Mouse (Mus musculus): ENCODE measurements around the gene Zdhhc14. TPM values are rescaled to one million over a fixed set of nuclear protein-coding genes. Genes with fewer than 3 reads are reported as not detected.
A peak's percentile ranks its signal among the peaks of the same experiment; 100 is the strongest.

Zdhhc14 gene
- polyA plus RNA-seq, 1 experiment from 2014 or later, result 0.60 TPM

- Histone ChIP-seq H3K9me3 (ENCODE audit: control insufficient read depth, low read length) (no peaks in the 10 kb centered on the region), H3K9ac (ENCODE audit: low read length) (no peak overlapping the region), H3K27me3 (ENCODE audit: control insufficient read depth, insufficient read depth, low read depth, low read length) (no peaks in the 10 kb centered on the region), H3K27ac (ENCODE audit: low read length) (no peak overlapping the region), H3K4me2 (ENCODE audit: low read depth, low read length) (no peak overlapping the region), H3K36me3 (ENCODE audit: control insufficient read depth, insufficient read depth, low read length) (no peaks in the 10 kb centered on the region), H3K4me1 (replicated peaks; ENCODE audit: control insufficient read depth, insufficient read depth, low read length) (no peaks in the 10 kb centered on the region), H3K4me3 (ENCODE audit: low read length) (no peak overlapping the region)
- WGBS, result 43% methylated on average over 4 of the region's 4 CpGs
- no peak for ATAC-seq (ENCODE audit: low read depth)
Observed at GRCm38 (mm10) chr17:5483456-5483855, 8.9 kb upstream of the Zdhhc14 start.

- Histone ChIP-seq H3K4me2 (ENCODE audit: low read depth, low read length) (no peak overlapping the region), H3K27me3 (ENCODE audit: control insufficient read depth, insufficient read depth, low read depth, low read length) (no peaks in the 10 kb centered on the region), H3K9me3 (ENCODE audit: control insufficient read depth, low read length) (no peaks in the 10 kb centered on the region), H3K9ac (ENCODE audit: low read length) (no peak overlapping the region), H3K4me3 (ENCODE audit: low read length) (no peak overlapping the region), H3K27ac (ENCODE audit: low read length) (no peak overlapping the region), H3K4me1 (replicated peaks; ENCODE audit: control insufficient read depth, insufficient read depth, low read length) (no peaks in the 10 kb centered on the region), H3K36me3 (ENCODE audit: control insufficient read depth, insufficient read depth, low read length) (no peaks in the 10 kb centered on the region)
- ATAC-seq (ENCODE audit: low read depth), result no peak
- WGBS, result 97% methylated on average over 1 of the region's 1 CpGs
Observed at GRCm38 (mm10) chr17:5484663-5485062, 7.7 kb upstream of the Zdhhc14 start.

- 46% methylated on average over 9 of the region's 9 CpGs for WGBS
- Histone ChIP-seq H3K4me3 (ENCODE audit: low read length) (no peak overlapping the region), H3K4me2 (ENCODE audit: low read depth, low read length) (no peak overlapping the region), H3K9me3 (ENCODE audit: control insufficient read depth, low read length) (no peaks in the 10 kb centered on the region), H3K27me3 (ENCODE audit: control insufficient read depth, insufficient read depth, low read depth, low read length) (no peaks in the 10 kb centered on the region; the same call in 1 of the 2 replicates), H3K9ac (ENCODE audit: low read length) (no peak overlapping the region), H3K27ac (ENCODE audit: low read length) (no peak overlapping the region), H3K36me3 (ENCODE audit: control insufficient read depth, insufficient read depth, low read length) (no peaks in the 10 kb centered on the region), H3K4me1 (replicated peaks; ENCODE audit: control insufficient read depth, insufficient read depth, low read length) (no peaks in the 10 kb centered on the region; the same call in none of the 2 replicates)
- ATAC-seq (ENCODE audit: low read depth), result no peak
Observed at GRCm38 (mm10) chr17:5488156-5488555, 4.2 kb upstream of the Zdhhc14 start.

DNA sequence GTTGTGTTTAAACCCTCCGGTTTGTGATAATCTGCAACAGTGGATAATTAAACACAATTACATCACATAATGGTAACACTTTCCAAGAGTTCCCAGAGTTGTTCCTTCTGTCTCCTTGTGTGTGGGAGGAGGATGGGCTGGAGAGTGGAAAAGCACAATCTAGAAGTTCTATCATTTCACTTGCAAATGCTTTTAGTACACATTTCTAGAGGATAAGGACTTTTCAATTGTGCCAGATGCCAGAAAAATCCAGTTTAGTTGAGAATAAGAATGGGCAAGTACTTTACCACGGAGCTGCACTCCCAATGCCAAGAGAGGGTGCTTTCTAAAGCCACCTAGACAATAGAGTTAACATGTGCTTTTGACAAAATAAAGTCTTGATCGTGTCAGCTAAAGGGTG lies 2.0 kb upstream of the Zdhhc14 start:
- Histone ChIP-seq H3K4me2 (ENCODE audit: low read depth, low read length) (no peak overlapping the region), H3K4me3 (ENCODE audit: low read length) (no peak overlapping the region), H3K27me3 (ENCODE audit: control insufficient read depth, insufficient read depth, low read depth, low read length) (peaks cover 13% of the 10 kb centered on the region), H3K9me3 (ENCODE audit: control insufficient read depth, low read length) (no peaks in the 10 kb centered on the region), H3K27ac (ENCODE audit: low read length) (no peak overlapping the region), H3K9ac (ENCODE audit: low read length) (no peak overlapping the region), H3K36me3 (ENCODE audit: control insufficient read depth, insufficient read depth, low read length) (no peaks in the 10 kb centered on the region), H3K4me1 (replicated peaks; ENCODE audit: control insufficient read depth, insufficient read depth, low read length) (peaks cover 4% of the 10 kb centered on the region)
- 75% methylated on average over 3 of the region's 3 CpGs for WGBS
- ATAC-seq (ENCODE audit: low read depth), result no peak

GRCm38 (mm10) chr17:5491031-5491800 lies 1.1 kb upstream of the Zdhhc14 start:
- Histone ChIP-seq H3K27ac (ENCODE audit: low read length) (peak overlapping the region; percentile 53), H3K36me3 (ENCODE audit: control insufficient read depth, insufficient read depth, low read length) (no peaks in the 10 kb centered on the region), H3K9me3 (ENCODE audit: control insufficient read depth, low read length) (0 out of 2 replicates have a peak, but pooled peaks cover 2% of the 10 kb centered on the region), H3K9ac (ENCODE audit: low read length) (peak overlapping the region; percentile 66), H3K4me1 (replicated peaks; ENCODE audit: control insufficient read depth, insufficient read depth, low read length) (peaks cover 4% of the 10 kb centered on the region), H3K27me3 (ENCODE audit: control insufficient read depth, insufficient read depth, low read depth, low read length) (peaks cover 15% of the 10 kb centered on the region), H3K4me2 (ENCODE audit: low read depth, low read length) (peak overlapping the region; percentile 100), H3K4me3 (ENCODE audit: low read length) (peak overlapping the region; percentile 63)
- under 1% methylated on average over 29 of the region's 29 CpGs for WGBS
- peak; percentile 92 for ATAC-seq (ENCODE audit: low read depth)

DNA sequence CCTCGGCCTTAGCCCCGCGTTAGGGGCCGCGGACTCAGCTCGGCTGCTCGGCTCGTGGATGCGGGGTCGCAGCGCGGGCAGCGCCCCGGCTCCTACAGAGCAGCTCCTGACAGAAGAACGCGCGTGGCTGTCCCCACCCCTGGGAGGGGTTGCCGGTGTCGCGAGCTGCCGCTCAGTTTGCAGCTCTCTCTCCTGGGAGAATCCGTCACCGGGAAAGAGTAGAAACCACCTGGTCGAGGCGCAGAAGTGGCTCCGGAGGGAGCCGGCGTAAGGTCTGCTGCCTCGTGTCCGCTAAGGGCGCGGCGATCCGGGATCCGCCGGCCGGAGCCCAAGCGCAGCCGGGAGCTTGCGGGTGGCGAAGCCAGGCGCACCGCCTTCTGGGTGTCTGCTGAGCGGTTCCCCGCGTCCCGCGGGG lies 396 bp downstream of the Zdhhc14 start:
- Histone ChIP-seq H3K27me3 (ENCODE audit: control insufficient read depth, insufficient read depth, low read depth, low read length) (peaks cover 15% of the 10 kb centered on the region), H3K4me3 (ENCODE audit: low read length) (peak overlapping the region; percentile 63), H3K27ac (ENCODE audit: low read length) (peak overlapping the region; percentile 15; the same call in 1 of the 2 replicates), H3K9ac (ENCODE audit: low read length) (peak overlapping the region; percentile 66), H3K4me2 (ENCODE audit: low read depth, low read length) (peak overlapping the region; percentile 100), H3K4me1 (replicated peaks; ENCODE audit: control insufficient read depth, insufficient read depth, low read length) (peaks cover 4% of the 10 kb centered on the region), H3K9me3 (ENCODE audit: control insufficient read depth, low read length) (0 out of 2 replicates have a peak, but pooled peaks cover 2% of the 10 kb centered on the region), H3K36me3 (ENCODE audit: control insufficient read depth, insufficient read depth, low read length) (no peaks in the 10 kb centered on the region)
- peak; percentile 44 for ATAC-seq (ENCODE audit: low read depth)
- WGBS, result 0% methylated on average over 39 of the region's 48 CpGs

GRCm38 (mm10) chr17:5493161-5493771 lies 909 bp downstream of the Zdhhc14 start:
- Histone ChIP-seq H3K4me1 (replicated peaks; ENCODE audit: control insufficient read depth, insufficient read depth, low read length) (peaks cover 4% of the 10 kb centered on the region), H3K27ac (ENCODE audit: low read length) (no peak overlapping the region), H3K9me3 (ENCODE audit: control insufficient read depth, low read length) (0 out of 2 replicates have a peak, but pooled peaks cover 2% of the 10 kb centered on the region)

GRCm38 (mm10) chr17:5493809-5494208 lies 1.5 kb downstream of the Zdhhc14 start:
- peak overlapping the region; percentile 63 for H3K4me3 ChIP-seq (ENCODE audit: low read length)
- H3K4me1 ChIP-seq (replicated peaks; ENCODE audit: control insufficient read depth, insufficient read depth, low read length), result peaks cover 4% of the 10 kb centered on the region
- ATAC-seq (ENCODE audit: low read depth), result no peak
- H3K36me3 ChIP-seq (ENCODE audit: control insufficient read depth, insufficient read depth, low read length), result no peaks in the 10 kb centered on the region
- peak overlapping the region; percentile 100 for H3K4me2 ChIP-seq (ENCODE audit: low read depth, low read length)
- 0 out of 2 replicates have a peak, but pooled peaks cover 2% of the 10 kb centered on the region for H3K9me3 ChIP-seq (ENCODE audit: control insufficient read depth, low read length)
- no peak overlapping the region for H3K27ac ChIP-seq (ENCODE audit: low read length)
- H3K27me3 ChIP-seq (ENCODE audit: control insufficient read depth, insufficient read depth, low read depth, low read length), result peaks cover 15% of the 10 kb centered on the region
- peak overlapping the region; percentile 66 for H3K9ac ChIP-seq (ENCODE audit: low read length)
- 23% methylated on average over 4 of the region's 4 CpGs for WGBS

More at GRCm38 (mm10) chr17:5493161-5493771, 909 bp downstream of the Zdhhc14 start:
- Histone ChIP-seq H3K4me2 (ENCODE audit: low read depth, low read length) (peak overlapping the region; percentile 100), H3K36me3 (ENCODE audit: control insufficient read depth, insufficient read depth, low read length) (no peaks in the 10 kb centered on the region), H3K4me3 (ENCODE audit: low read length) (peak overlapping the region; percentile 63), H3K9ac (ENCODE audit: low read length) (peak overlapping the region; percentile 66), H3K27me3 (ENCODE audit: control insufficient read depth, insufficient read depth, low read depth, low read length) (peaks cover 15% of the 10 kb centered on the region)
- 2% methylated on average over 48 of the region's 53 CpGs for WGBS
- ATAC-seq (ENCODE audit: low read depth), result no peak

GRCm38 (mm10) chr17:5494832-5495231 lies 2.5 kb downstream of the Zdhhc14 start:
- Histone ChIP-seq H3K27ac (ENCODE audit: low read length) (no peak overlapping the region), H3K4me1 (replicated peaks; ENCODE audit: control insufficient read depth, insufficient read depth, low read length) (peaks cover 4% of the 10 kb centered on the region), H3K4me3 (ENCODE audit: low read length) (no peak overlapping the region), H3K36me3 (ENCODE audit: control insufficient read depth, insufficient read depth, low read length) (no peaks in the 10 kb centered on the region), H3K4me2 (ENCODE audit: low read depth, low read length) (no peak overlapping the region), H3K27me3 (ENCODE audit: control insufficient read depth, insufficient read depth, low read depth, low read length) (peaks cover 15% of the 10 kb centered on the region), H3K9ac (ENCODE audit: low read length) (no peak overlapping the region), H3K9me3 (ENCODE audit: control insufficient read depth, low read length) (0 out of 2 replicates have a peak, but pooled peaks cover 2% of the 10 kb centered on the region)
- no peak for ATAC-seq (ENCODE audit: low read depth)
- WGBS, result 83% methylated on average over 7 of the region's 7 CpGs

All from lung, embryonic 16.5 days (tissue).